Mouse (Mus musculus): ENCODE measurements around the gene Pglyrp2.

The Pglyrp2 gene

DNA sequence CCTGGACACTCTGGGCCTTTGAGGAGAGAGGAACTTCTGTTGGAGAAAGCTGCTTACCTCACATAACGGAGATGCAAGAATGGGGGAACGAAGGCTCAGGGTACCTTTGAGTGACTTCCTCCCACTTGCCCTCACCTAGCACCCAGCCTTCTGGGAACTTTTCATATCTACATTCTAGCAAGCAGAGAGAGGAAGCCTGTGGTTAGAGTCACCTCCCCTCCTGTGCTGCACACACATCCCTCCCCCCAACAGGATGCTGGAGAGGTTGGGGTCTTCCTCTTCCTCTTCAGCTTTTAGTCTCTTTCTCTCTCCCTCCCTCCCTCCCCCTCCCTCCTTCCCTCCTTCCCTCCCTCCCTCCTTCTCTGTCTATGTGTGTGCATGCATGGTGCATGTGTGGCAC lies at the start of gene Pglyrp2:
Gene Pglyrp2 (minus strand): TSS at position 134 of the 400 bp plus-strand sequence.
- no peak for DNase-seq (ENCODE audit: low spot score in 2 of 2)

GRCm38 (mm10) chr17:32472176-32472575 lies 48.2 kb upstream of the Pglyrp2 start:
- DNase-seq (ENCODE audit: low spot score in 2 of 2): no peak

- DNase-seq (ENCODE audit: low spot score in 2 of 2): no peak
Observed at GRCm38 (mm10) chr17:32470795-32471194, 46.8 kb upstream of the Pglyrp2 start.

GRCm38 (mm10) chr17:32468494-32468893 lies 44.5 kb upstream of the Pglyrp2 start:
- no peak for DNase-seq (ENCODE audit: low spot score in 2 of 2)

DNA sequence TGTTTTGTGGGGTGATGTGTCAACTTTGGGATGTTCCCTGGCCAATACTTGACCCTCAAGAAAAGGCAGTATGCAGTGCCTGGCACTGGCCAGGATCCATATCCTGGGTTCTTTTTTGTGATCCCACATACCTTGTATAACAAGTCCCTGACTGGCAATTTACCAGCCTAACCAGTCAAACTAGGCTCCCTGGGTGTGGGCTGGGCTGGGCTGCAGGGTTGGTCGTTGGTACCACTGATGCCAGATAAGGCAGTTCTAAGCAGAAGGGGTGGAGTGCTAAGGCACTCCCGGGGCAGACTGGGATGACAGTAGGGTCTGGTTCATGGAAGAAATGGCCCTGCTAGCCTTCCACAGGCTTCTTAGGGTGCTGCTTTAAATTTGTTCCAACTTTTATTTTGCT lies 31.0 kb upstream of the Pglyrp2 start:
- DNase-seq (ENCODE audit: low spot score in 2 of 2): no peak

DNA sequence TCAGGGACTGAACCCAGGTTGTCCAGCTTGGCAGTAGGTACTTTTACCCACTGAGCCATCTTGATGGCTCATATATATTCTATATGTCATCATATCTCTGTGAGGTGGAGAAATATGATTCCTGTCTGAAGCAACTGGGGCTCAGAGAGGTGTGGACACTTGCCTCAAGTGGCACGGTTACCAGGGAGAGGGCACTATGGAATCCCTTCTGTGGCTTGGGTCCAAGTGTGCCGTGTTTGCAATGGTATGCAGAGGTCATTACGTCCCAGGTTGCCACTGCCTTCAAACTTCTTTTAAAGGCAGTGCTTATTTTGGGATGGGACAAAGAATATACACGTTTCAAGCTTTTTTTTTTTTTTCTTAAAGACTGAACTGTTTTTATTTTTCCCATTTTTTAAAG lies 30.2 kb upstream of the Pglyrp2 start:
- DNase-seq (ENCODE audit: low spot score in 2 of 2): no peak

DNA sequence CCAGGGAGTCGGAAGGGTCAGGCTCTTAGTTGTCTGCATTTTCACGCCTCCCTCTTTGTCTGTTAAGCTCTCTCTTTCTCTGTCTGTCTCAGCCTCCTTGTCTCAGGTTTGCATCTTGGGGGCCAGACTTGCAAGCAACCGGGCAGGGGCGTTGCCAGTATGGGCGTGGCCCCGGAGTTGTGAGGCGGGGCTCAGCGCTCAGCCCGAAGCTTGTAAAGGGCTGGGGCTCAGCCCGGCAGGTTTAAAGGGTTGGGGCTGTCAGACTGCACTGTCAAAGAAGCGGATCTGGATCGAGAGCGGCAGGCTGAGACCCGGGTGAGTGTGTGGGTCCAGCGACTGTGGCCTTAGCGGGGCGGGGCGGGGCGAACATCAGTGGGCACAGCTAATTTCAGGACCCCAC lies 28.5 kb upstream of the Pglyrp2 start, which contains the start of gene Cyp4f39:
Gene Cyp4f39 (plus strand): TSS at position 242 of the 400 bp plus-strand sequence.
- DNase-seq (ENCODE audit: low spot score in 2 of 2): peak; percentile 24 to 62

DNA sequence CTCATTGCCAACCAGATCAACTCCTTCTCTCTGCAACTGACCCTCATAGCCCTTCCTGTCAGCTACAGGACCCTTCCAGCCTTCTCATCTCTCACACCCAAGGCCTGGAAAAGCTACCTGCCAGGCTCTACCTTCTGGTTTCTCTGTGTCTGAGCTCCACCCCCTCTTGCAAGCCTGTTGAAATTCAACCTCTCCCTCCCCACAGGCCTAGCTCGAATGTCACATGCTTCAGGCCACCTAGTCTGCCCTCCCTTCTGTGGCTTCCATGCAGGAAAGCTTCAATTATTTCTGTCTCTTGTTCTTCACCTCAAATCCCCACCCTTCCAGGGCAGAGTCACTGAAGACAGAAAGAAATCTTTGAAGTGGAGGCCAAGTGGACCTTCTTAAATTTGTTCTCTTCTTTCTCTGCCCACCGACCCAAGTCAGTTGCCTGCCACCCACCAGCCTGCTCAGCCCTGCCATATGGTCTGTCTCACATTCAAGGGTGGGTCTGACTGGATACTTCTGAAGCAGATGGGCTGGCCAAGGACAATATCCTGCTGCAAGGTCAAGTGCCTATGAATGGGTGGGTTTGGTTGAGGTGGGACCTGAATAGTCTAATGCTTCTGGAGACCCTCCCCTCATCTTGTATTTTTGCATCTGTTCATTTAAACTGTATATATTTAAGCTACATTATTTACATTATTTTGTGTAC lies 27.0 kb upstream of the Pglyrp2 start:
- no peak for DNase-seq (ENCODE audit: low spot score in 2 of 2)

GRCm38 (mm10) chr17:32449042-32449441 lies 25.1 kb upstream of the Pglyrp2 start:
- DNase-seq (ENCODE audit: low spot score in 2 of 2): no peak

- no peak for DNase-seq (ENCODE audit: low spot score in 2 of 2)
Observed at GRCm38 (mm10) chr17:32447195-32447594, 23.2 kb upstream of the Pglyrp2 start.

DNA sequence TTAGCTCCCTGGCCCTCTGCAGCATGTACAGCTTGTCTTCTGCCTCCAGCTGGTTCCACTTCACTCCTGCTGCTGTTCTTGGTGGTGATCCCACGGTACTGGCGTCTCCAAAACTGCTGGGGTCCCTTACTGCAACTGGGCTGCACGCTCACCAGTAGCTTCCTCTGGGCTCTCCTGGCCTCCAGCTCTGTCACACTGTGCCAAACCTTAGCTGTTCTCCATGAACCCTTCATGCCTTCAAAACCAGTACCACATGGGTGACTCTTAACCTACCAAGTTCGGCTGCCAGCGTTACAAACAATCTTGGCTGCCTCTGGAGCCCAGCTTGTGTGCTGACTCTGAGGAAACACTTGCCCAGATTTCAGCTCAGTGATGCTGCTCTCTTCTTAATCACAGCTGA lies 21.0 kb upstream of the Pglyrp2 start:
- DNase-seq (ENCODE audit: low spot score in 2 of 2): peak in 1 of 2 experiments; percentile 21

DNA sequence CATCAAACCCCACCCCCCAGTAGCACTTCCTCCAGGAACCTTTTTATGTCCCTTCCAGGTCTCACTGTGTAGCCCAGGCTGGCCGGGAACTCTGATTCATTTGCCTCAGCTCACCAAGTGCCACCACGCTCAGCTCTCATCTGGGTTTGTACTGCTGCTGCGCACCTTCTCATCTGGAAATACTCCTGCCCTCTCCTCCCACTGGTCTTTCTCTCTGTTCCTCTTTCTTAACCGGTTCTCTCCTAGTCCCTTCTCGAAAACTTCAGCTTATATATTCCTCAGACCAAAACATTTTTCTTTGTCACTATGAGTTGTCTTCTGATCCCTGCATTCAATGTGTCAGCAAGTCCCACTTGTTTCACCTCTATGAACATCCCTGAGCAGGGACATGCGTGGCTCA lies 19.3 kb upstream of the Pglyrp2 start:
- DNase-seq (ENCODE audit: low spot score in 2 of 2): no peak

GRCm38 (mm10) chr17:32437106-32437505 lies 13.1 kb upstream of the Pglyrp2 start:
- DNase-seq (ENCODE audit: low spot score in 2 of 2): no peak

DNA sequence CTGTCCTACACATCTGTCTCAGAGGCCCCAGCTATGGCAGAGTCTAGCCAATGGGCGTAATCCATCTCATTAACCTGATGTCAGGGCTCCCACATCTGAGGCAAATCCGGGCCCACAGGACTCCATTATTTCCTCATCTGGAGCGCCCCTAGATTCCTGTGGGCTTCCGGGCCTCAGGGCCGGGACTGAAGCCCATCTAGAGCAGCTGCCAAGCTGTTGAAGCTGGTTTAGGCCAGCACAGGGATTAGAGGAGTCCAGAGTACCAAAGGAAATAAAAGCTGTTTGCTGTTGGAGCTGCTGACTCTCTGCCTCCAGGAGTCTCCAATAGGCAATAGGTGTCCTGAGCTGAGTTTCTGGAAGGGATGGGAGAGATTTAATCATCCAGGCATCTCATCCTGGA lies 11.2 kb upstream of the Pglyrp2 start:
- DNase-seq (ENCODE audit: low spot score in 2 of 2): no peak

- DNase-seq (ENCODE audit: low spot score in 2 of 2): no peak
Observed at GRCm38 (mm10) chr17:32434324-32434723, 10.4 kb upstream of the Pglyrp2 start.

DNA sequence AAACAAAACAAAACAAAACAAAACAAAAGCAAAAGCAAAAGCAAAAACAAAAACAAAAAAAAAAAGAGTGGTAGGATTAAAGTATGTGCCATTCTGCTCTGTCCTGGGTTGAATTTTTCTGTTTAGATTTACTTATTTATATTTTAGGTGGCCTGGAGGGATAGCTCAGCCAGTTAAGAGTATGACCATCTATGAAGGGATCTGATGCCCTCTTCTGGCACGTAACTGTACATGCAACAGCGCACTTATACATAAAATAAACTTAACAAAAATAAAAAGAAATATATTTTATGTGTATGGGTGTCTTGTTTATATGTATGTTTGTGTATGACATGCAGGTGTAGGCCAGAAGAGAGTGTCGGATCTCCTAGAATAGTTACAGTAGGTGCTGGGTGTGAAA lies 8.0 kb upstream of the Pglyrp2 start:
- no peak for DNase-seq (ENCODE audit: low spot score in 2 of 2)

GRCm38 (mm10) chr17:32426610-32427009 lies 2.6 kb upstream of the Pglyrp2 start:
- DNase-seq (ENCODE audit: low spot score in 2 of 2): no peak

- no peak for DNase-seq (ENCODE audit: low spot score in 2 of 2)
Observed at GRCm38 (mm10) chr17:32420781-32421180, 3.2 kb downstream of the Pglyrp2 start.

- no peak for DNase-seq (ENCODE audit: low spot score in 2 of 2)
Observed at GRCm38 (mm10) chr17:32419989-32420388, 4.0 kb downstream of the Pglyrp2 start.

GRCm38 (mm10) chr17:32416771-32417170 lies 7.2 kb downstream of the Pglyrp2 start:
- DNase-seq (ENCODE audit: low spot score in 2 of 2): no peak

GRCm38 (mm10) chr17:32415417-32416020 lies 8.4 kb downstream of the Pglyrp2 start:
- no peak for DNase-seq (ENCODE audit: low spot score in 2 of 2)

DNA sequence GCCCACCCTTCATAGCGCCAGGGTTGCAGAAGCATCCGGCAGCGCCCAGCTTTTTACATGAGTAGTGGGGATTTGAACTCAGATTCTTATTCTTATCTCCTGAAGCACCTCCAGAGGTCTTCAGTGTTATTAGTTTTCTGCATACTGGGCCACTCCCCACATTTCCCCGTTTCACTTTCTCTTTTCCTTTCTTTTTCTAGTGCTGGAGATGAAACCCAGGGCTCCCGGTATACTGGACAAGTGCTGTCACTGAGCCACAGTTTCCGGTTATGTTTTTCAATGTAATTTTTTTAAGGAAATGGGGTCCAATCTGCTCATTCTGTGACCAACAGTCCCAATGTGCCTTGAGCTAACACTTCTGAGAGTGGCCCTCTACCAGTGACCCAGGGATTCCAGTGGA lies 12.1 kb downstream of the Pglyrp2 start:
- DNase-seq (ENCODE audit: low spot score in 2 of 2): no peak

DNA sequence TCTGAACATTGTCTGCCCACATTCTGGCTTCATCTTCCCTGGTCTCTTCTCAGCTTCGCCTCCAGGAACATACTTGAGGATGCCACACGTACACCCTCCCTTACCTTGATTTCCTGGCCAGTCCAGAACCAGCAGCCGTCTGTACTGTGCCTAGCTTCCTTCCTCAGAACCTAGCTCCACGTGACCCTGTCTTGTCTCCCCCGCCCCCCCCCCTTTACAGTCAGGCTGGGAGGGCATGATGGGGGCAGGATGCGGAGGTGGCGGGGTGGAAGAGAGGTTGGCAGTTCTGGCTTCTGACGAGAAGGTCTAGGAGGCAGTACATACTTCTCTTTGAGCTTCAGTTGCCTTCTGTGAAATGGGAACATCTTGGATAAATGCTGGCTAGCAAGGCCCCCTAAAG lies 20.6 kb downstream of the Pglyrp2 start, which contains the start of gene Rasal3:
Gene Rasal3 (minus strand): TSS at position 167 of the 400 bp plus-strand sequence.
- DNase-seq (ENCODE audit: low spot score in 2 of 2): no peak

Measured in urinary bladder, postnatal 4 days (tissue).